Mouse (Mus musculus) liver, postnatal 0 days (tissue): ENCODE data around the gene 4930524B15Rik.

Source experiments
- CTCF ChIP-seq: sonication (generic); IDR thresholded peaks from 2 replicates; pipeline ENCODE4 v1.5.1; 2016; ENCODE audit warnings: antibody characterized with exemption, low read depth
- EP300 ChIP-seq: IDR thresholded peaks from 2 replicates; pipeline ENCODE4 v1.6.1; 2016; ENCODE audit warnings: antibody characterized with exemption, low read depth, mild to moderate bottlenecking

DNA sequence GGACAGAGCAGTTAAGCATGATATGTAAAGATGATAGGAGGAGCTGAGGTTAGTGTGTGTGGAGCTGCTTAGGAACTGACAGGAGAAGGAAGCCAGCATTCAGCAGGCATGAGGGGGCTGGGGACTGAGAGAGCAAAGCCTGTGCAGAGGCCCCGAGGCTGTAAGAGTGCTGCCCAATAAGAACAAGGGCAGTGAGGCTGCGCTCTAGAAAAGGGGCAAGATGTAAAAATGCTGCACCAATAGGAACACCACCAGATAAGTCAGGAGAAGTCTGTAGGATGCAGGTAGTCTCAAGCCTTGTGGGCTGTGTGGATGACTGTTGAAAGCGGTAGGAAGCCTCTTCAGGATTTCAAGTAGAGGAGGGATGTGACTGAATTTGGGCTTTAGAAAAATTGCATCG lies 52.8 kb downstream of the 4930524B15Rik start:
- TF ChIP-seq CTCF, result no peak
- TF ChIP-seq EP300, result no peak
